In genomic region chr13:93335337-93335736, GRCm38 (mm10) we compare ENCODE assay signal across 26 mouse cellular contexts. TPM values are rescaled to one million over a fixed set of nuclear protein-coding genes. Genes with fewer than 3 reads are reported as not detected.
A peak's percentile ranks its signal among the peaks of the same experiment; 100 is the strongest.
DNase-seq lines count a peak whose midpoint lies in the region; ATAC-seq and TF ChIP-seq lines count a peak whose summit lies in the region.
"Had no signal": no experiment of that assay in that cellular context is flagged by ENCODE, and none has a peak within 500 bp of the region (broad histone marks: within the 10 kb centered on the region; RNA-seq: fewer than 3 reads in every experiment).

No protein-coding gene starts in this region.

- no peak overlapping the region for H3K27ac ChIP-seq in kidney, postnatal 0 days
- no peak overlapping the region for H3K27ac ChIP-seq in kidney, embryonic 16.5 days (ENCODE audit: low read length)
- H3K27ac ChIP-seq in lung, postnatal 0 days (ENCODE audit: low read length) = no peak overlapping the region
- H3K27ac ChIP-seq in stomach, postnatal 0 days (replicated peaks) = no peak overlapping the region
- H3K27ac ChIP-seq: embryonic facial prominence, embryonic 15.5 days; forebrain, embryonic 10.5 days; heart, embryonic 13.5 days; hindbrain, embryonic 14.5 days; intestine, embryonic 15.5 days; limb, embryonic 12.5 days; macrophage; neural tube, embryonic 13.5 days had no signal

- TF ChIP-seq EP300 in lung, postnatal 0 days (IDR thresholded peaks at IDR 0.05) = no peak
- TF ChIP-seq EP300 in stomach, postnatal 0 days (optimal IDR thresholded peaks at IDR 0.05) = no peak

- no peaks in the 10 kb centered on the region for H3K9me3 ChIP-seq in kidney, postnatal 0 days (replicated peaks; ENCODE audit: low read length)
- no peaks in the 10 kb centered on the region for H3K9me3 ChIP-seq in kidney, embryonic 16.5 days (ENCODE audit: low read length)
- no peaks in the 10 kb centered on the region for H3K9me3 ChIP-seq in lung, postnatal 0 days (ENCODE audit: low read length)
- no peaks in the 10 kb centered on the region for H3K9me3 ChIP-seq in stomach, postnatal 0 days (ENCODE audit: control insufficient read depth, low read length)
- H3K9me3 ChIP-seq: embryonic facial prominence, embryonic 15.5 days; forebrain, embryonic 10.5 days; heart, embryonic 13.5 days; intestine, embryonic 15.5 days; limb, embryonic 12.5 days; neural tube, embryonic 13.5 days had no signal

- no peak overlapping the region for H3K4me2 ChIP-seq in kidney, postnatal 0 days (ENCODE audit: low read length)
- no peak overlapping the region for H3K4me2 ChIP-seq in kidney, embryonic 16.5 days (replicated peaks; ENCODE audit: low read depth, low read length)
- no peak overlapping the region for H3K4me2 ChIP-seq in lung, postnatal 0 days (replicated peaks; ENCODE audit: low read depth, low read length)
- H3K4me2 ChIP-seq in stomach, postnatal 0 days (replicated peaks; ENCODE audit: low read depth) = no peak overlapping the region
- H3K4me2 ChIP-seq: embryonic facial prominence, embryonic 15.5 days; heart, embryonic 13.5 days; hindbrain, embryonic 14.5 days; intestine, embryonic 15.5 days; limb, embryonic 12.5 days; neural tube, embryonic 13.5 days had no signal

- no peaks in the 10 kb centered on the region for H3K27me3 ChIP-seq in kidney, postnatal 0 days (ENCODE audit: insufficient read depth, low read length)
- no peaks in the 10 kb centered on the region for H3K27me3 ChIP-seq in kidney, embryonic 16.5 days (ENCODE audit: insufficient read depth, low read length)
- no peaks in the 10 kb centered on the region for H3K27me3 ChIP-seq in lung, postnatal 0 days (replicated peaks; ENCODE audit: insufficient read depth, low read length)
- no peaks in the 10 kb centered on the region for H3K27me3 ChIP-seq in stomach, postnatal 0 days (ENCODE audit: control insufficient read depth, insufficient read depth, low read length)
- H3K27me3 ChIP-seq: embryonic facial prominence, embryonic 15.5 days; heart, embryonic 13.5 days; intestine, embryonic 15.5 days; limb, embryonic 12.5 days; neural tube, embryonic 13.5 days had no signal

- no peak overlapping the region for H3K9ac ChIP-seq in kidney, postnatal 0 days (ENCODE audit: low read depth, low read length)
- no peak overlapping the region for H3K9ac ChIP-seq in kidney, embryonic 16.5 days (replicated peaks; ENCODE audit: low read length)
- H3K9ac ChIP-seq in lung, postnatal 0 days (replicated peaks; ENCODE audit: low read depth) = no peak overlapping the region
- no peak overlapping the region for H3K9ac ChIP-seq in stomach, postnatal 0 days (ENCODE audit: low read length)
- H3K9ac ChIP-seq: embryonic facial prominence, embryonic 15.5 days; heart, embryonic 13.5 days; hindbrain, embryonic 14.5 days; intestine, embryonic 15.5 days; limb, embryonic 12.5 days; neural tube, embryonic 13.5 days had no signal

- peak; percentile 50 for DNase-seq in kidney, postnatal 0 days (ENCODE audit: low spot score)
- DNase-seq in lung, postnatal 0 days (ENCODE audit: low spot score) = peak; percentile 30
- no peak for DNase-seq in lung, postnatal 4 days
- DNase-seq in stomach, postnatal 0 days (ENCODE audit: low spot score) = no peak
- no peak for DNase-seq in frontal cortex, postnatal 14 days (ENCODE audit: low spot score in 2 of 2)
- DNase-seq: adrenal gland, postnatal 14 days; cerebellum, adult 11 months; cerebellum, postnatal 10 days; heart, postnatal 36 days; kidney, postnatal 14 days; layer of hippocampus, adult 9-11 months; lung, adult 18-20 months; midbrain, embryonic 14.5 days; right cerebral cortex, adult 18-20 months; thymus, postnatal 25 days had no signal

- no peaks in the 10 kb centered on the region for H3K36me3 ChIP-seq in kidney, postnatal 0 days (ENCODE audit: insufficient read depth, low read length)
- no peaks in the 10 kb centered on the region for H3K36me3 ChIP-seq in kidney, embryonic 16.5 days (ENCODE audit: insufficient read depth, low read length)
- no peaks in the 10 kb centered on the region for H3K36me3 ChIP-seq in lung, postnatal 0 days (ENCODE audit: insufficient read depth, low read length)
- H3K36me3 ChIP-seq in stomach, postnatal 0 days (ENCODE audit: control insufficient read depth, insufficient read depth, low read length) = no peaks in the 10 kb centered on the region
- H3K36me3 ChIP-seq: embryonic facial prominence, embryonic 15.5 days; forebrain, embryonic 10.5 days; heart, embryonic 13.5 days; intestine, embryonic 15.5 days; limb, embryonic 12.5 days; neural tube, embryonic 13.5 days had no signal

- ATAC-seq in kidney, postnatal 0 days (replicated peaks; ENCODE audit: low FRiP score, low read depth) = no peak
- ATAC-seq in kidney, embryonic 16.5 days (ENCODE audit: low FRiP score, low TSS enrichment) = no peak
- no peak for ATAC-seq in lung, postnatal 0 days
- ATAC-seq in common myeloid progenitor, adult 5-6 weeks (replicated peaks; ENCODE audit: low read depth, poor library complexity, severe bottlenecking) = peak; percentile 54; the same call in 1 of the 2 replicates
- no peak for ATAC-seq in stomach, postnatal 0 days (ENCODE audit: low FRiP score, low TSS enrichment)
- ATAC-seq: activated CD4-positive, CD25-positive, alpha-beta regulatory T cell, adult 4 months; intestine, embryonic 15.5 days had no signal

- no peaks in the 10 kb centered on the region for H3K4me1 ChIP-seq in kidney, postnatal 0 days (replicated peaks; ENCODE audit: insufficient read depth, low read length)
- peaks cover 5% of the 10 kb centered on the region for H3K4me1 ChIP-seq in kidney, embryonic 16.5 days (ENCODE audit: insufficient read depth, low read length)
- no peaks in the 10 kb centered on the region for H3K4me1 ChIP-seq in lung, postnatal 0 days (ENCODE audit: insufficient read depth, low read depth, low read length)
- H3K4me1 ChIP-seq in stomach, postnatal 0 days (replicated peaks; ENCODE audit: control insufficient read depth, insufficient read depth) = no peaks in the 10 kb centered on the region
- H3K4me1 ChIP-seq: forebrain, embryonic 10.5 days; intestine, embryonic 15.5 days; neural tube, embryonic 13.5 days had no signal

- TF ChIP-seq CTCF in kidney, postnatal 0 days (IDR thresholded peaks at IDR 0.05; ENCODE audit: low read depth) = peak; percentile 43
- peak; percentile 43 for TF ChIP-seq CTCF in lung, postnatal 0 days (IDR thresholded peaks at IDR 0.05)
- TF ChIP-seq CTCF in stomach, postnatal 0 days (IDR thresholded peaks at IDR 0.05; ENCODE audit: low read depth) = peak; percentile 59

- 66% methylated on average over 3 of the region's 3 CpGs for WGBS in kidney, postnatal 0 days
- 61% methylated on average over 3 of the region's 3 CpGs for WGBS in kidney, embryonic 16.5 days
- WGBS in lung, postnatal 0 days = 68% methylated on average over 3 of the region's 3 CpGs
- 80% methylated on average over 3 of the region's 3 CpGs for WGBS in stomach, postnatal 0 days

- no peak overlapping the region for H3K4me3 ChIP-seq in kidney, postnatal 0 days (replicated peaks; ENCODE audit: low read depth, low read length)
- H3K4me3 ChIP-seq in kidney, embryonic 16.5 days (ENCODE audit: low read length) = no peak overlapping the region
- no peak overlapping the region for H3K4me3 ChIP-seq in lung, postnatal 0 days (ENCODE audit: low read depth, low read length)
- H3K4me3 ChIP-seq in stomach, postnatal 0 days (ENCODE audit: low read depth, low read length) = no peak overlapping the region
- H3K4me3 ChIP-seq: embryonic facial prominence, embryonic 15.5 days; forebrain, embryonic 10.5 days; heart, embryonic 13.5 days; intestine, embryonic 15.5 days; limb, embryonic 12.5 days; neural tube, embryonic 13.5 days had no signal

RNA-seq across cellular contexts. Expression of gene Homer1, which starts 35.9 kb away (rescaled TPM):
- polyA plus RNA-seq in kidney, postnatal 0 days (2015; fragmentation: Nextera tagmentation; extraction: Ambion mirVana) = 3.2 and 3.6 TPM in 2 replicates
- 3.2 and 4.5 TPM in 2 replicates for polyA plus RNA-seq in kidney, embryonic 16.5 days (2015; fragmentation: Nextera tagmentation; extraction: Ambion mirVana)
- polyA plus RNA-seq in lung, postnatal 0 days (2015; fragmentation: Nextera tagmentation; extraction: Ambion mirVana) = 2.3 and 2.7 TPM in 2 replicates
- total RNA-seq in common myeloid progenitor, adult 5-6 weeks (2017) = 7.6 and 9.3 TPM in 2 replicates
- 2.2 and 2.4 TPM in 2 replicates for polyA plus RNA-seq in stomach, postnatal 0 days (2015; fragmentation: Nextera tagmentation; extraction: Ambion mirVana)

Comparison
In these comparisons a context has a peak if more than half of its experiments do, and no peak if none do; other contexts are left out.
1. DNase-seq: peak in kidney, postnatal 0 days (single experiment) and lung, postnatal 0 days (single experiment); none in lung, postnatal 4 days (0 of 2), stomach, postnatal 0 days (single experiment) and frontal cortex, postnatal 14 days (0 of 2).
2. Peak in every context shown above with its lines, with median percentiles within 50 percentile points of each other: CTCF ChIP-seq.